Mouse (Mus musculus) spleen, adult 2 months (tissue): ENCODE data around the gene Mycbpap. TPM values are rescaled to one million over a fixed set of nuclear protein-coding genes. Genes with fewer than 3 reads are reported as not detected.

Source experiments
- DNase-seq, 2 experiments: peaks; one replicate each; pipeline versions ENCODE4 v3.0.0 to v3.0.0-alpha.2; 2012 to 2021; ENCODE audit warnings: low spot score in 2 of 2, low read depth in 1 of 2
- H3K27ac ChIP-seq: fragments of 200-500 bp; 2 replicates; pipeline ENCODE4 v1.5.1; 2012; ENCODE audit warnings: low read length, inconsistent platforms; ENCODE audit not compliant: insufficient read depth
- H3K27me3 ChIP-seq: fragments of 200-500 bp; 2 replicates; pipeline ENCODE4 v1.6.1; 2012; ENCODE audit warnings: mild to moderate bottlenecking, moderate library complexity, low read length, inconsistent platforms; ENCODE audit not compliant: control insufficient read depth, insufficient read depth
- H3K36me3 ChIP-seq: fragments of 200-500 bp; 2 replicates; pipeline ENCODE4 v1.6.1; 2012; ENCODE audit warnings: mild to moderate bottlenecking, low read length, inconsistent platforms; ENCODE audit not compliant: control insufficient read depth, insufficient read depth
- H3K4me1 ChIP-seq: fragments of 200-500 bp; 2 replicates; pipeline ENCODE4 v1.6.1; 2011; ENCODE audit warnings: inconsistent platforms; ENCODE audit not compliant: control insufficient read depth, insufficient read depth, insufficient read length
- H3K4me3 ChIP-seq: fragments of 200-500 bp; 2 replicates; pipeline ENCODE4 v1.5.1; 2011; ENCODE audit warnings: mild to moderate bottlenecking, inconsistent platforms; ENCODE audit not compliant: insufficient read depth, insufficient read length; ENCODE audit errors: extremely low read depth
- CTCF ChIP-seq: fragments of 200-500 bp; IDR thresholded peaks from 2 replicates; pipeline ENCODE4 v1.5.1; 2011; ENCODE audit warnings: mild to moderate bottlenecking, inconsistent platforms; ENCODE audit not compliant: insufficient read depth, insufficient read length, insufficient replicate concordance; ENCODE audit errors: extremely low read depth
- POLR2A ChIP-seq: fragments of 200-500 bp; IDR thresholded peaks from 2 replicates; pipeline ENCODE4 v1.6.1; 2011; ENCODE audit warnings: low read depth, low read length, inconsistent platforms
- WGBS: fragments of 180-500 bp; shearing (Covaris S2); methylation state at CpG from one replicate; pipeline ENCODE4 v1.1.7; 2018; 5-methylcytosine and 5-hydroxymethylcytosine counted together
- polyA plus RNA-seq: library from polyadenylated mRNA; depleted of rRNA; stranded (reverse); fragments of >200 nt; gene quantifications from 2 replicates; pipeline ENCODE4 v1.2.3, GENCODE M21; 2012

The Mycbpap gene
- polyA plus RNA-seq, 1 experiment: 0.06 TPM

DNA sequence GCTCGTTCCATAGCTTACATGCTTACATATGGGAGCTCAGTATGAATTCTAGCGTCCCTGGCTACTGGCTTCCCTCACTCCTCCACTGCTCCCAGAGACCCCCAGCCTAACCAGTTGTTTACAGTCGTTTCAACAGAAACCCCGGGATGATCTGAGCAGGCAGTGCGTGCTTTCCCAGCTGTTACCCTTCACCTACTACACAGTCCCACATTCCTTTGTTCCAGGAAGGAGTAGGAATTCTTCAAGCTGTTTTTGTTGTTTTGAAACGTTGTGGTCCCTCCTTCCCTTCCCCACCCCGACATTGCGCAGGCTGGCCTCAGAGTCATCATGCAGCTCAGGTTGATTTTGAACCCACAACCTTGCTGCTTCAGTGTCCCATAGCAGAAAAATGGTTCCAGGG lies 21.2 kb downstream of the Mycbpap start:
- H3K36me3 ChIP-seq: no peaks in the 10 kb centered on the region
- H3K27ac ChIP-seq: no peak overlapping the region
- H3K4me1 ChIP-seq: no peaks in the 10 kb centered on the region
- H3K4me3 ChIP-seq: no peak overlapping the region
- DNase-seq: no peak
- peaks cover 6% of the 10 kb centered on the region; the same call in 1 of the 2 replicates for H3K27me3 ChIP-seq
- 51% methylated on average over 8 of the region's 8 CpGs for WGBS
- TF ChIP-seq CTCF: no peak
- TF ChIP-seq POLR2A: no peak

DNA sequence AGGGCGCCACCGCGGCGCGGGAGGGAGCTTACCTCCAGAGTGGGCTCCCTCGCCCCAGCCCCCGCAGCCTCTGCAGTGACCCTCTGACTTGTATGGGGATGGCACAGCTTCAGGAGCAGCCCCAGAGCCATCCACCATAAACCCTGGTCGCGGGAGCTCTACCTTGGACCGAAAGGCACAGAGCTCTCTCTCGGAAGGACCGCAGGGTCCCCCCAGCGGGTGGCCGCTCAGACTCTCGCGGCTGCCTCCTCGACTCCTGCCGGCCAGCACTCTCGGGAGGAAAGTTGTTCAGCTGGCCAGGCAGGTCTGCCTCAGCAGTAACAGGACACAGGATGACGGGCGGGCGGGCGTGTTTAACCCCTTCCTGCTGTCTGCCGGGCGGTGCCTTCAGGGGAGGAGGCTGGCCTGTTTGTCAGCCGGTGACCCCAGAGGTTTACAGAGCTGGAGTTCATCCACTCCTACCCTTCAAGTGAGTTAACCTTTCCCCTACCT lies 21.8 kb downstream of the Mycbpap start, which contains the start of gene Epn3:
Gene Epn3, minus strand, starts transcription at position 314 of the 492 bp plus-strand sequence.
- no peak for DNase-seq
- peaks cover 6% of the 10 kb centered on the region; the same call in 1 of the 2 replicates for H3K27me3 ChIP-seq
- no peaks in the 10 kb centered on the region for H3K4me1 ChIP-seq
- H3K4me3 ChIP-seq: no peak within 1 kb of the TSS
- 1% methylated on average over 26 of the region's 26 CpGs for WGBS
- H3K27ac ChIP-seq: no peak within 1 kb of the TSS
- TF ChIP-seq POLR2A: no peak
- no peak for TF ChIP-seq CTCF
- no peaks in the 10 kb centered on the region for H3K36me3 ChIP-seq

DNA sequence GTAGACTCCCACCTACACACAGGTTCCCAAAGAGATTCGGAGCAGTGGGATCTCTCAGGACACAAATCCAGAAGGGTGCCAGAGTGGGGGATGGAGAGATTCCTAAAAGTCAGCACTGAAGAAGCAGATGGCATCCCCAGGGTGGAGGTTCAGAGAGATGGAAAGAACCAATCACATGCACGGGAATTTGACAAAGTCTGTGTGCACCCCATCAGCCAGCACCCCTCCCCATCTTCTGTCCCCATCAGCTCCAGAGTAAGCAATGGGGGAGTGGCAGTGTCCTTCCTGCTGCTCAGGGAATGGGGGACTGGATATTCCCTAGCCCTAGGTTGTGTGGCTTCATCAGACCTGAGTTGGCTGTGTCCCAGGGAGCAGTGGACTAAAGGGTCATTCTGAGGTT lies 22.5 kb downstream of the Mycbpap start:
- no peak overlapping the region for H3K27ac ChIP-seq
- no peak for TF ChIP-seq POLR2A
- no peak for TF ChIP-seq CTCF
- WGBS: 4% methylated on average over 2 of the region's 2 CpGs
- peaks cover 6% of the 10 kb centered on the region; the same call in 1 of the 2 replicates for H3K27me3 ChIP-seq
- no peak for DNase-seq
- no peaks in the 10 kb centered on the region for H3K36me3 ChIP-seq
- H3K4me1 ChIP-seq: no peaks in the 10 kb centered on the region
- no peak overlapping the region for H3K4me3 ChIP-seq

DNA sequence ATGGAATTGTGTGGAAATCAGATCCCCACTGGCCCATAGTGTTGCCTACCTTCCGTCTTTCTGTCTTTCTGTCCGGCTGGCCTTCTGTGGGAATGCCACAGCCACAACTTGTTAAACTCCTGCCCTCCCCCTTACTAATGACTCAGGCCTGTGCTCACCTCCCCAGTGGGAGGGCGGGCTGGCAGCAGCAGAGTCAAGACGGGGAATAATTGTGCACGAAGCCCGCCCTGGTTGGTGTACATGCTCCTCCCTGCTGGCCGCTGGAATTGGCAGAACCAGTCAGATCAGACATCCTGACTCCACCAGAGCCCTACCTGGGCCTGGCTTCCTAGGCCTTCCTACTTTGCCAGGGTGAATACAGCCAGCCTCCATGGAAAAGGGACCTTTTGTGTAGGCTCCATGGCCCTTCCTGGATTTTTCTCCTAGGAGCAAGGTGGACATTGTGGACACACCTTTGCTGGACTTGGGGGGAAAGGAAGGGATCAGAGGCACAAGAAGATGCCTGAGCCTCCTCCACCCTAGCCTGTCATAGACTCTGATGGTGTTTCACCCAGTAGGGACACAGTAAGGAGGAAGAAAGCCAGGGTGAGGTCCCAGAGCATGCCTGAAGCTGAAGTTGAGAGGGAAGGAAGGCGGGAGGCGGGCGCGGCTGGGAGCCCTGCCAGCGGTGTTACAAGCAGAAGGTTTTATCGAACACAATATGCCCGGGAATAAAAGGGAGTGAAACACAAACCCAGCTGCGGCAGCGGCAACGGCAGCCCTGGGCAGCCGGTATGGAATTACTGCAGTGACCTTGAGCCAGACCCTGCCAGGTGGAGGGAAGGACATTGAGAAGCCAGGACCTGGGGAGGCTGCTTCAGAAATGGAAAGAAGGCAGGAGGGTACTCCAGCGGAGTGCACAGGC lies 23.2 kb downstream of the Mycbpap start:
- no peak for TF ChIP-seq POLR2A
- no peak for TF ChIP-seq CTCF
- Histone ChIP-seq H3K27ac (no peak overlapping the region), H3K27me3 (peaks cover 6% of the 10 kb centered on the region; the same call in 1 of the 2 replicates), H3K36me3 (no peaks in the 10 kb centered on the region), H3K4me3 (no peak overlapping the region), H3K4me1 (no peaks in the 10 kb centered on the region)
- 36% methylated on average over 19 of the region's 19 CpGs for WGBS
- no peak for DNase-seq

DNA sequence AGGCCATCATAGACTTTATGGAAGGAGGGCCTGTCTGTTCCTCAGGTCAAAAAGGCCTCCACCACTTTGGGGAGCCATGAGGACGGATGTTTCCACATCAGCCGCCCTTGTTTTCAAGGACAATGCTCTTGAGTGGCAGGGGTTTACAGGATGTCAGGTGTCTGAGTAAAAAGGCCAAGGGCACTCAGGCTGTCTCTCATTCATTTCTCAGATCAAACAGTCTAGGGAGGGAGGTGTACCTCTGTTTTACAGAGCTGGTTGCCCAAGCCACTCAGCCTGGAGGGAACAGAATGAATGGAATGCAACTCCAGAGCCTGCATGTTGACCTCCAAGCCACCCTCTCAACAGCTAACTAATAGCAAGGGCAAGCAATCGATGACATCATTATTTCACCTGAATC lies 26.1 kb downstream of the Mycbpap start:
- TF ChIP-seq CTCF: no peak
- no peak for TF ChIP-seq POLR2A
- DNase-seq: no peak
- WGBS: 89% methylated on average over 3 of the region's 3 CpGs
- Histone ChIP-seq H3K4me3 (no peak overlapping the region), H3K27ac (no peak overlapping the region), H3K36me3 (no peaks in the 10 kb centered on the region), H3K4me1 (peaks cover 5% of the 10 kb centered on the region; the same call in 1 of the 2 replicates), H3K27me3 (peaks cover 9% of the 10 kb centered on the region; the same call in 1 of the 2 replicates)

DNA sequence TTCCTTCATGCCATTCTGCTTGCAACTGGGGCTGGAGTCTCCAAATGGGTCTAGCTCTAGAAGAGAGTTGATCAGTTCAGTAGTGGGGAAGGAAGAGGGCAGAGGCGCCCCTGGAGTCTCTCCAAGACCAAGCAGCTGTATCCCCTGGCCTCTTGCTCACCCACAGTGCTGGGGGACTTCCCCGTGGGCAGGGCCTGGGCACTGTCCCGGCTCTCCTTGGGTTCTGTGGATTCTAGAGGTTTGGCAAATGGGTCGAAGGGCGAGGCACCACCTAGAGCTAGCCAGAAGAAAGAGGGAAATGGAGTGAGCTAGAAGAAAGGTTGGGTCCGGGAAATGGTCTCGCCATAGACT lies 29.8 kb downstream of the Mycbpap start:
- Histone ChIP-seq H3K4me1 (peaks cover 5% of the 10 kb centered on the region; the same call in 1 of the 2 replicates), H3K27me3 (0 out of 2 replicates have a peak, but pooled peaks cover 4% of the 10 kb centered on the region), H3K36me3 (no peaks in the 10 kb centered on the region), H3K27ac (no peak overlapping the region), H3K4me3 (no peak overlapping the region)
- no peak for DNase-seq
- WGBS: 34% methylated on average over 7 of the region's 7 CpGs
- TF ChIP-seq POLR2A (no peak), CTCF (no peak)
